Mouse (Mus musculus): ENCODE measurements around the gene Hbq1b.
"Not testable (repeated sequence)": the region's sequence is repeated elsewhere in the genome, so short reads cannot be mapped to it uniquely, and the experiment has no call there.

DNA sequence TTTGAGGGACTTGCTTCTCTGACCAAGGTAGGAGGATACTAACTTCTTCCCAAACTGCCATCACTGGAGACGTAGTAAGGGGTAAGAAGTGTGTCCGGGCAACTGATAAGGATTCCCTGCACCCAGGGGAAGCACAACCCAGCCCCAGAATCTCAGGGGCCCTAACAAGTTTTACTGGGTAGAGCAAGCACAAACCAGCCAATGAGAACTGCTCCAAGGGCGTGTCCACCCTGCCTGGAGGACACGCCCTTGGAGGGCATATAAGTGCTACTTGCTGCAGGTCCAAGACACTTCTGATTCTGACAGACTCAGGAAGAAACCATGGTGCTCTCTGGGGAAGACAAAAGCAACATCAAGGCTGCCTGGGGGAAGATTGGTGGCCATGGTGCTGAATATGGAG lies 9.4 kb downstream of the Hbq1b start, which contains the start of gene Hba-a2:
- not testable (repeated sequence) for TF ChIP-seq POLR2A (IDR thresholded peaks at IDR 0.05; ENCODE audit: low read depth, low read length); CTCF (IDR thresholded peaks at IDR 0.05; ENCODE audit: extremely low read depth, insufficient read depth, insufficient read length, insufficient replicate concordance)
